Mouse (Mus musculus) intestine, postnatal 0 days (tissue): ENCODE results near the gene Pabpn1l. TPM values are rescaled to one million over a fixed set of nuclear protein-coding genes. Genes with fewer than 3 reads are reported as not detected.

Experiments
- ATAC-seq: fragments of 200-750 bp; cut with Nextera tagmentation; 2 replicates; pipeline ENCODE4 v1.8.0; 2017; ENCODE audit warnings: mild to moderate bottlenecking, moderate TSS enrichment, moderate library complexity
- H3K27ac ChIP-seq: fragments of 300-500 bp; sonication (generic); 2 replicates; pipeline ENCODE4 v1.5.1; 2014; ENCODE audit warnings: mild to moderate bottlenecking, low read depth, low read length, moderate library complexity
- H3K27me3 ChIP-seq: fragments of 300-500 bp; sonication (generic); replicated peaks from 2 replicates; pipeline ENCODE4 v1.6.1; 2014; ENCODE audit warnings: low read length, mixed read lengths; ENCODE audit not compliant: control insufficient read depth, insufficient read depth
- H3K36me3 ChIP-seq: fragments of 300-500 bp; sonication (generic); 2 replicates; pipeline ENCODE4 v1.6.1; 2014; ENCODE audit warnings: mild to moderate bottlenecking, moderate library complexity; ENCODE audit not compliant: control insufficient read depth, insufficient read depth
- H3K4me1 ChIP-seq: fragments of 300-500 bp; sonication (generic); replicated peaks from 2 replicates; pipeline ENCODE4 v1.6.1; 2014; ENCODE audit warnings: antibody characterized with exemption, low read length, mixed read lengths; ENCODE audit not compliant: control insufficient read depth, insufficient read depth
- H3K4me2 ChIP-seq: fragments of 300-500 bp; sonication (generic); replicated peaks from 2 replicates; pipeline ENCODE4 v1.6.1; 2014; ENCODE audit warnings: low read depth, mild to moderate bottlenecking, moderate library complexity
- H3K4me3 ChIP-seq: fragments of 300-500 bp; sonication (generic); 2 replicates; pipeline ENCODE4 v1.5.1; 2014; ENCODE audit warnings: low read depth, low read length
- H3K9ac ChIP-seq: fragments of 300-500 bp; sonication (generic); 2 replicates; pipeline ENCODE4 v1.6.1; 2014; ENCODE audit warnings: mild to moderate bottlenecking, low read depth, low read length
- H3K9me3 ChIP-seq: fragments of 300-500 bp; sonication (generic); 2 replicates; pipeline ENCODE4 v1.6.1; 2016; ENCODE audit warnings: mixed run types; ENCODE audit not compliant: control insufficient read depth
- CTCF ChIP-seq: sonication (generic); IDR thresholded peaks from 2 replicates; pipeline ENCODE4 v1.5.1; 2016; ENCODE audit warnings: low read depth, mild to moderate bottlenecking, control low read depth, antibody characterized with exemption, moderate library complexity
- WGBS: fragments of 180-500 bp; shearing (Covaris S2); extraction: QIAGEN DNeasy Blood & Tissue Kit; methylation state at CpG from one replicate; pipeline ENCODE4 v1.1.7; 2014; 5-methylcytosine and 5-hydroxymethylcytosine counted together
- polyA plus RNA-seq: library from polyadenylated mRNA; unstranded; fragments of >200 nt; fragmentation: Nextera tagmentation; extraction: Ambion mirVana; gene quantifications from 2 replicates; pipeline ENCODE4 v1.2.1, GENCODE M21; 2015

Pabpn1l gene
- polyA plus RNA-seq, 1 experiment from 2014 or later: not detected

DNA sequence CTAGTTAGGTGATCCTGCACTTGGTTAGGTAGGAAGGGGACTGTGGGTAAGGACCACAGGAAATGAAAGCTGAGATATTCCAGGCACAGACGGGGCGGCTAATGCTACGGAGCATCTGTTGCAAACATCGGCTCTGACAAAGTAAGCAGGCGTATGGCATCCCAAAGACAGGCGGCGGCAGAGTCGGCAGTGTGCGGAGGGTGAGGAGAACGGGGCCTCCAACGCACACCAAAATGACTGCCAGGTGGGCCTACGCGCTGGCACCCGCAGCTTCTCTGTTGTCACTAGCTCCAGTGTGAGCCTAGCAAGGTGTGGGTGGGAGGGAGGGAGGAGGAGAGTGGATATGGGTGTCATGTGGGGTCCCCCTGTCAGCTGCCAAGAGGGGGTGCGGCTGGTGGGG, 18.9 kb upstream of the Pabpn1l start:
- Histone ChIP-seq H3K4me2 (no peak overlapping the region), H3K27ac (no peak overlapping the region), H3K4me3 (no peak overlapping the region), H3K9me3 (no peaks in the 10 kb centered on the region), H3K27me3 (no peaks in the 10 kb centered on the region), H3K9ac (no peak overlapping the region), H3K4me1 (peaks cover 13% of the 10 kb centered on the region; the same call in 1 of the 2 replicates), H3K36me3 (no peaks in the 10 kb centered on the region; the same call in 1 of the 2 replicates)
- ATAC-seq: no peak
- no peak for TF ChIP-seq CTCF
- 64% methylated on average over 15 of the region's 15 CpGs for WGBS

GRCm38 (mm10) chr8:122640825-122641224, 18.3 kb upstream of the Pabpn1l start:
- H3K4me2 ChIP-seq: no peak overlapping the region
- no peaks in the 10 kb centered on the region for H3K9me3 ChIP-seq
- peaks cover 16% of the 10 kb centered on the region; the same call in 1 of the 2 replicates for H3K4me1 ChIP-seq
- H3K27ac ChIP-seq: no peak overlapping the region
- H3K4me3 ChIP-seq: no peak overlapping the region
- WGBS: 74% methylated on average over 4 of the region's 4 CpGs
- no peak for TF ChIP-seq CTCF
- no peak for ATAC-seq
- H3K9ac ChIP-seq: no peak overlapping the region
- H3K27me3 ChIP-seq: no peaks in the 10 kb centered on the region
- H3K36me3 ChIP-seq: no peaks in the 10 kb centered on the region; the same call in 1 of the 2 replicates

GRCm38 (mm10) chr8:122639521-122640248, 17.1 kb upstream of the Pabpn1l start:
- H3K9me3 ChIP-seq: no peaks in the 10 kb centered on the region
- peaks cover 19% of the 10 kb centered on the region; the same call in 1 of the 2 replicates for H3K4me1 ChIP-seq
- WGBS: 34% methylated on average over 16 of the region's 16 CpGs
- H3K27me3 ChIP-seq: no peaks in the 10 kb centered on the region
- H3K36me3 ChIP-seq: no peaks in the 10 kb centered on the region; the same call in 1 of the 2 replicates
- H3K4me3 ChIP-seq: no peak overlapping the region
- no peak for ATAC-seq
- no peak overlapping the region; the same call in 1 of the 2 replicates for H3K9ac ChIP-seq
- H3K4me2 ChIP-seq: no peak overlapping the region
- 0 out of 2 replicates have a peak overlapping the region, but pooled peaks have one; percentile 46 for H3K27ac ChIP-seq
- TF ChIP-seq CTCF: no peak

GRCm38 (mm10) chr8:122638601-122639000, 16.1 kb upstream of the Pabpn1l start:
- H3K4me2 ChIP-seq: no peak overlapping the region
- 71% methylated on average over 16 of the region's 16 CpGs for WGBS
- H3K4me1 ChIP-seq: peaks cover 19% of the 10 kb centered on the region; the same call in 1 of the 2 replicates
- TF ChIP-seq CTCF: no peak
- no peak for ATAC-seq
- H3K27me3 ChIP-seq: no peaks in the 10 kb centered on the region
- H3K36me3 ChIP-seq: peaks cover 8% of the 10 kb centered on the region; the same call in 1 of the 2 replicates
- H3K4me3 ChIP-seq: no peak overlapping the region
- no peak overlapping the region for H3K27ac ChIP-seq
- no peak overlapping the region; the same call in 1 of the 2 replicates for H3K9ac ChIP-seq
- H3K9me3 ChIP-seq: no peaks in the 10 kb centered on the region

DNA sequence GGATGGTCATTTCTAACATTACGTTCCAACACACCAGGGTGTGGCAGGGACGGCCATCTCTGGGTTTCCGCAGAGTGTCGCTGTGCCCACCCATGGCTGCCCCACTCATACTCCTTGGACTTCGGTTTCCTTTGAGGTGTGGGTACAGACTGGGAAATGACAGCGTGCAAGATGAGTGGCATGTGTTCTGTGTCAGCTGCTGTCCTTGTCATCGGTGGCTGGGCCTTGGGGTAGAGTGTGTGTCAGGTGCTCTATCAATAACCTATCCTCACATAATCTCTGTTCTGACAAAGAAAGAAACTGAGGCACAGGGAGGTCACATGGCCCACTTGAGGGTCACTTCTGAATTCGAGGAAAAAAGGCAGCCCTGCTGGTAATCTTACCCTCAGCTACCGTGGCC, 14.7 kb upstream of the Pabpn1l start:
- Histone ChIP-seq H3K9ac (no peak overlapping the region), H3K4me3 (no peak overlapping the region), H3K27ac (peak overlapping the region; percentile 79; the same call in 1 of the 2 replicates), H3K4me1 (peaks cover 19% of the 10 kb centered on the region; the same call in 1 of the 2 replicates), H3K4me2 (no peak overlapping the region), H3K36me3 (peaks cover 16% of the 10 kb centered on the region; the same call in 1 of the 2 replicates), H3K9me3 (no peaks in the 10 kb centered on the region), H3K27me3 (no peaks in the 10 kb centered on the region)
- WGBS: 70% methylated on average over 9 of the region's 9 CpGs
- TF ChIP-seq CTCF: no peak
- ATAC-seq: no peak

DNA sequence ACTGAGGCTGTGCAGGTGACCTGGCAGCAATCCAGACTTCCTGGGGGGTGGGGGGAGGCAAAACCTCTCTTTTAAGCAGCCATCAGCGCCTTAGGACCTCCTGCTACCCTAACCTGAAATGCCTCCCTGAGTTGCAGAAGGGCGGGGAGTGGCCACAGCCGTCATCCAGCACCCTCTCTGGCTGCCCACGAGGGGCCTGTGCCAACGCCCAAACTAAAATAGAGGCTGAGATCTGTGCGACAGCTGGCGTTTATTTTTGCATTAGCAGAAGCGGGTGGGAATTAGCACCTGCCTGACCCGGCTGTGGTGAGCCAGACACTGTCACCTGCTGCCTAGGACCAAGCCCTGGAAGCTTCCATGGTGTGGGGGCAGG, 14.2 kb upstream of the Pabpn1l start:
- H3K9me3 ChIP-seq: no peaks in the 10 kb centered on the region
- ATAC-seq: no peak

More for the DNA sequence above, 14.2 kb upstream of the Pabpn1l start:
- TF ChIP-seq CTCF: no peak
- peaks cover 19% of the 10 kb centered on the region; the same call in 1 of the 2 replicates for H3K4me1 ChIP-seq
- peak overlapping the region; percentile 79 for H3K27ac ChIP-seq
- H3K4me3 ChIP-seq: no peak overlapping the region
- H3K36me3 ChIP-seq: peaks cover 16% of the 10 kb centered on the region; the same call in 1 of the 2 replicates
- no peak overlapping the region for H3K9ac ChIP-seq
- H3K4me2 ChIP-seq: 0 out of 2 replicates have a peak overlapping the region, but pooled peaks have one; percentile 37
- no peaks in the 10 kb centered on the region for H3K27me3 ChIP-seq
- WGBS: 34% methylated on average over 9 of the region's 9 CpGs
